Mouse (Mus musculus): ENCODE measurements around the gene Gng2. TPM values are rescaled to one million over a fixed set of nuclear protein-coding genes. Genes with fewer than 3 reads are reported as not detected.

The Gng2 gene
- polyA plus RNA-seq, 1 experiment from 2014 or later: 423 TPM

DNA sequence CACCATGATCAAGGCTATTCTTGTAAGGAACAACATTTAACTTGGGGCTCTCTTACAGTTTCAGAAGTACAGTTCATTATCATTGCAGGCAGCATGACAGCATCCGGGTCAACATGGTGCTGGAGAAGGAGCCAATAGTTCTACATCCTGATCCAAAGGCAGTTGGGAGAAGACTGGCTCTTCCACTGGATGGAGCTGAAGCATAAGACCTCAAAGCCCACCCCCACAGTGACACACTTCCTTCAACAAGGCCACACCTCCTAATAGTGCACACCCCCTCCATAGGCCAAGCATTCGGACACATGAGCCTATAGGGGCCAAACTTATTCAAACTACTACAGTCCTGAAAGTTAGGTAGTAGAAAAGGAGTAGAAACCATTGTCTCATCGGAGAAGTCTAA lies 42.3 kb downstream of the Gng2 start:
- no peak overlapping the region for H3K4me2 ChIP-seq (ENCODE audit: low read length)
- H3K9ac ChIP-seq (replicated peaks; ENCODE audit: low read length): no peak overlapping the region
- H3K4me3 ChIP-seq (replicated peaks; ENCODE audit: low read depth, low read length): no peak overlapping the region
- H3K4me1 ChIP-seq (ENCODE audit: control insufficient read depth, insufficient read depth, low read length): peaks cover 4% of the 10 kb centered on the region; the same call in 1 of the 2 replicates
- no peak for ATAC-seq (ENCODE audit: low FRiP score, low TSS enrichment)
- 93% methylated on average over 3 of the region's 3 CpGs for WGBS
- H3K27me3 ChIP-seq (ENCODE audit: control insufficient read depth, insufficient read depth, low read length): no peaks in the 10 kb centered on the region
- no peak overlapping the region for H3K27ac ChIP-seq (replicated peaks; ENCODE audit: low read depth, low read length)
- DNase-seq: no peak
- H3K36me3 ChIP-seq (ENCODE audit: control insufficient read depth, insufficient read depth, low read length): peaks cover 4% of the 10 kb centered on the region; the same call in 1 of the 2 replicates
- H3K9me3 ChIP-seq (ENCODE audit: control insufficient read depth, low read length): no peaks in the 10 kb centered on the region

DNA sequence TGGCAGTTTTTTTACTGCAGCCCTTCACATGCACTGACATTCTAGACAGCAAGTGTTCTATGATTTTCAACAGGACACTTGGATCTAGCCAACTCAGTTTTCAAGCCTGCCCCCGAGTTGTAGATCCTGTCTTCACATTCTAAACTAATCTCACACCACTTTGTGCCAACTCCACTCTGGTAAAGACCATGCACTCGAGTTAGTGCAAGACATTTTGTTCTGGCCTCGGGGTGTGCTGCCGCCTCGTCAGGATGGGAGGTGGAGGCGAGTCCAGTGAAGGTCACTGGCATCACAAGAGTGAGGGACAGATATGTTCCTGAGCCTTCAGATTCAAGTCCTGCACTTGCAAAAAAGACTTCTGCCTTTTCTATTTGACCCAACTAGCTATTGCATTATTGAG lies 44.1 kb downstream of the Gng2 start:
- H3K4me2 ChIP-seq (ENCODE audit: low read length): no peak overlapping the region
- no peaks in the 10 kb centered on the region for H3K9me3 ChIP-seq (ENCODE audit: control insufficient read depth, low read length)
- no peak overlapping the region for H3K27ac ChIP-seq (replicated peaks; ENCODE audit: low read depth, low read length)
- no peak overlapping the region for H3K9ac ChIP-seq (replicated peaks; ENCODE audit: low read length)
- H3K4me1 ChIP-seq (ENCODE audit: control insufficient read depth, insufficient read depth, low read length): peaks cover 4% of the 10 kb centered on the region; the same call in 1 of the 2 replicates
- H3K27me3 ChIP-seq (ENCODE audit: control insufficient read depth, insufficient read depth, low read length): no peaks in the 10 kb centered on the region
- DNase-seq (no peak), ATAC-seq (ENCODE audit: low FRiP score, low TSS enrichment) (no peak)
- H3K36me3 ChIP-seq (ENCODE audit: control insufficient read depth, insufficient read depth, low read length): peaks cover 11% of the 10 kb centered on the region
- H3K4me3 ChIP-seq (replicated peaks; ENCODE audit: low read depth, low read length): no peak overlapping the region
- 70% methylated on average over 6 of the region's 6 CpGs for WGBS

DNA sequence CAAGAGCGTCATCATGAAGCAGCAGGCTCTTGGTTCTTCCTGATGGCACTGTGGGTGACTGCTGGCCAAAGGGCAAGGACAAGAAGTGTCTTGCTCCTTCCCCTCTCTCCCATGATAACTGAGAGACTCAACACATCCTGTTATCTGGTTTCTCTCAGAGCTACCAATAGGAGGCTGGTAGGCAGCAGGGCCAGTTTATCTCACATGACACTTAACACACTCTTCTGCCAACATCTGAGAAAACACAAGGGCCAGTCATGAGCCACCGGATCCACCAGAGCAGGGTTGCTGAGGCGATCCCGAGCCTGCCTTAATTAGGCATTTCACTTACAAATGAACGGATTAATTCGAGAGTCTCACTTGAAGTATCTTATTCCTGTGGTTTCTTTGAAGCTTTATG lies 49.5 kb downstream of the Gng2 start:
- Histone ChIP-seq H3K4me1 (ENCODE audit: control insufficient read depth, insufficient read depth, low read length) (peaks cover 7% of the 10 kb centered on the region; the same call in 1 of the 2 replicates), H3K27ac (replicated peaks; ENCODE audit: low read depth, low read length) (peak overlapping the region; percentile 21; the same call in 1 of the 2 replicates), H3K9me3 (ENCODE audit: control insufficient read depth, low read length) (no peaks in the 10 kb centered on the region), H3K4me2 (ENCODE audit: low read length) (no peak overlapping the region), H3K36me3 (ENCODE audit: control insufficient read depth, insufficient read depth, low read length) (peaks cover 20% of the 10 kb centered on the region), H3K27me3 (ENCODE audit: control insufficient read depth, insufficient read depth, low read length) (no peaks in the 10 kb centered on the region), H3K9ac (replicated peaks; ENCODE audit: low read length) (no peak overlapping the region), H3K4me3 (replicated peaks; ENCODE audit: low read depth, low read length) (no peak overlapping the region)
- DNase-seq (no peak), ATAC-seq (ENCODE audit: low FRiP score, low TSS enrichment) (no peak; the same call in 1 of the 2 replicates)
- 21% methylated on average over 6 of the region's 6 CpGs for WGBS

DNA sequence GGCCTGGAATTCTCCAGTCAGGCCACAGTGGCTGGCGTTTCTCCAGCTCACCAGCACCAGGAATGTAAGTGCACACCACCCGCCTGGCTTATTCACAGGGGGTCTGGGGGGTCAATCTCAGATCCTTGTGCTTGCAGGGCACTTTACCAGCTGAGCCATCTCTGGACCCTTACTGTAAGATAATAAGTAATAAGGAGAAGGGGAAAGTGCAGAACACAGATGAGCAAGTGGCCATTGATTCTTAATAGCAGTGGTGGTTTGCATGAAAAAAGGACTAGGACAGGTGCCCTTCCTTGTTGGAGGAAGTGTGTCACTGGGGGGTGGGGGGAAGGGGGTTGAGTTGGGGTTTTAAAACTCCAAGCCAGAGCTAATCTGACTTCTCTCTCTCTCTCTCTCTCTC lies 50.3 kb downstream of the Gng2 start:
- no peak overlapping the region for H3K9ac ChIP-seq (replicated peaks; ENCODE audit: low read length)
- no peaks in the 10 kb centered on the region for H3K27me3 ChIP-seq (ENCODE audit: control insufficient read depth, insufficient read depth, low read length)
- no peak overlapping the region for H3K4me2 ChIP-seq (ENCODE audit: low read length)
- no peak overlapping the region for H3K4me3 ChIP-seq (replicated peaks; ENCODE audit: low read depth, low read length)
- ATAC-seq (ENCODE audit: low FRiP score, low TSS enrichment) (no peak), DNase-seq (no peak)
- H3K4me1 ChIP-seq (ENCODE audit: control insufficient read depth, insufficient read depth, low read length): peaks cover 8% of the 10 kb centered on the region; the same call in 1 of the 2 replicates
- no peaks in the 10 kb centered on the region for H3K9me3 ChIP-seq (ENCODE audit: control insufficient read depth, low read length)
- H3K27ac ChIP-seq (replicated peaks; ENCODE audit: low read depth, low read length): no peak overlapping the region
- WGBS: 66% methylated on average over 2 of the region's 2 CpGs
- peaks cover 20% of the 10 kb centered on the region for H3K36me3 ChIP-seq (ENCODE audit: control insufficient read depth, insufficient read depth, low read length)

DNA sequence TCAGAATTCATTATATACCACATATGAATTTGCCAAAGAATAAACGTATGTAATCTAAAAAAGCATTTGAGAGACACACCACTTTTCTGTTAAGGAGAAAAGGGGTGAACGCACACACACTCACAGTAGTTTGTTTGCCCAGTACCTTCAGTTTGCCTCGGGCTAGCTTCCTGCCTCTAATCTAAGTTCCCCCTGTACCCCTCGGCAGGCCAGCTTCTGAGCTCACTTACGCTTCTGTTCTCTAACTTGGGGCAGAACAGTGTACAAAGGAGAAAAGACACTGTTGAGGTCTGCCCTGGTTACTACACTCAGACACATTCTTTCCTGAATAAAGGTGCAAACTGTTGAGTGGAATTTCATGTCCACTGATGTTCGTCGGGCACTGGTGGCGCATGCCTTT lies 51.1 kb downstream of the Gng2 start:
- Histone ChIP-seq H3K4me3 (replicated peaks; ENCODE audit: low read depth, low read length) (no peak overlapping the region), H3K4me2 (ENCODE audit: low read length) (no peak overlapping the region), H3K9ac (replicated peaks; ENCODE audit: low read length) (no peak overlapping the region), H3K27ac (replicated peaks; ENCODE audit: low read depth, low read length) (no peak overlapping the region), H3K36me3 (ENCODE audit: control insufficient read depth, insufficient read depth, low read length) (peaks cover 20% of the 10 kb centered on the region), H3K4me1 (ENCODE audit: control insufficient read depth, insufficient read depth, low read length) (peaks cover 10% of the 10 kb centered on the region; the same call in 1 of the 2 replicates), H3K27me3 (ENCODE audit: control insufficient read depth, insufficient read depth, low read length) (no peaks in the 10 kb centered on the region), H3K9me3 (ENCODE audit: control insufficient read depth, low read length) (no peaks in the 10 kb centered on the region)
- no peak for DNase-seq
- ATAC-seq (ENCODE audit: low FRiP score, low TSS enrichment): no peak
- 78% methylated on average over 8 of the region's 8 CpGs for WGBS

DNA sequence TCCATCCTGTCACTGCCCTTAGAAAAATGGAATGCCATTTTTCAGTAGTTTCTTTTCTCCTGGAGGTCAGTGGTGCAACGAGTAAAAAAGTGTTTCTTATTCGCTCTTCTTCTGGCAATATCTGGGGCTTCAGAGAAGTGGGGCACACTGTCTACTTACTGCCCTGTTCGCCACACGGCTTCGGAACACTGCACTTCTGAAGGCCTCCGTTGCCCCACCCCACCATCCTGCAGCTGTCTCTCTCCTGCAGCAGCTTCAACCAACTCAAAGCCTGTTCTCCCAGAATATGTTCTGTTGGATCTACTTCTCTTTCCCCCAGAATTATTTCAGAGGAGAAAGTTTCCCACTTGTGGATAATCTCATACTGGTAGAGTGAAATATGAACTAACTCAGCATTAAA lies 52.3 kb downstream of the Gng2 start:
- Histone ChIP-seq H3K27me3 (ENCODE audit: control insufficient read depth, insufficient read depth, low read length) (no peaks in the 10 kb centered on the region), H3K4me1 (ENCODE audit: control insufficient read depth, insufficient read depth, low read length) (peaks cover 17% of the 10 kb centered on the region), H3K36me3 (ENCODE audit: control insufficient read depth, insufficient read depth, low read length) (peaks cover 20% of the 10 kb centered on the region), H3K9ac (replicated peaks; ENCODE audit: low read length) (no peak overlapping the region), H3K27ac (replicated peaks; ENCODE audit: low read depth, low read length) (0 out of 2 replicates have a peak overlapping the region, but pooled peaks have one; percentile 32), H3K4me2 (ENCODE audit: low read length) (no peak overlapping the region), H3K9me3 (ENCODE audit: control insufficient read depth, low read length) (no peaks in the 10 kb centered on the region), H3K4me3 (replicated peaks; ENCODE audit: low read depth, low read length) (no peak overlapping the region)
- ATAC-seq (ENCODE audit: low FRiP score, low TSS enrichment) (no peak), DNase-seq (no peak)
- 17% methylated on average over 6 of the region's 6 CpGs for WGBS

DNA sequence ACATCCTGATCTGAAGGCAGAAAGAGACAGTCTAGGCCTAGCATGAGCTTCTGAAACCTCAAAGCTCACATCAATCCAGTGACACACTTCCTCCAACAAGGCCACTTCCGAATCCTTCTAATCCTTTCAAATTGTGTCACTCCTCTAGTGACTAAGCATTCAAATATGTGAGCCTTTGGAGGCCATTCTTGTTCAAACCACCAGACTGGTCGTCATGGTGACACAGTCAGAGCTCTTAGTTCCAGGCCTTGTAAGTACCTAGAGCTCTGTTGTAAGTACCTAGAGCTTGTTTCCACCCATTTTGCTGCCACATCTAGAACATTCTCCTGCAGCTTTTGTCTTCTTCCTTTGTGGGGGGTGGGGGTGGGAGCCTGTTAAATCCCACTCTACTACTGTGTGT lies 53.3 kb downstream of the Gng2 start:
- ATAC-seq (ENCODE audit: low FRiP score, low TSS enrichment): no peak
- peaks cover 14% of the 10 kb centered on the region for H3K36me3 ChIP-seq (ENCODE audit: control insufficient read depth, insufficient read depth, low read length)
- H3K9ac ChIP-seq (replicated peaks; ENCODE audit: low read length): no peak overlapping the region
- H3K4me3 ChIP-seq (replicated peaks; ENCODE audit: low read depth, low read length): no peak overlapping the region
- DNase-seq: no peak
- no peaks in the 10 kb centered on the region for H3K9me3 ChIP-seq (ENCODE audit: control insufficient read depth, low read length)
- WGBS: 88% methylated on average over 2 of the region's 2 CpGs
- no peak overlapping the region for H3K27ac ChIP-seq (replicated peaks; ENCODE audit: low read depth, low read length)
- peaks cover 17% of the 10 kb centered on the region for H3K4me1 ChIP-seq (ENCODE audit: control insufficient read depth, insufficient read depth, low read length)
- H3K4me2 ChIP-seq (ENCODE audit: low read length): no peak overlapping the region
- no peaks in the 10 kb centered on the region for H3K27me3 ChIP-seq (ENCODE audit: control insufficient read depth, insufficient read depth, low read length)

DNA sequence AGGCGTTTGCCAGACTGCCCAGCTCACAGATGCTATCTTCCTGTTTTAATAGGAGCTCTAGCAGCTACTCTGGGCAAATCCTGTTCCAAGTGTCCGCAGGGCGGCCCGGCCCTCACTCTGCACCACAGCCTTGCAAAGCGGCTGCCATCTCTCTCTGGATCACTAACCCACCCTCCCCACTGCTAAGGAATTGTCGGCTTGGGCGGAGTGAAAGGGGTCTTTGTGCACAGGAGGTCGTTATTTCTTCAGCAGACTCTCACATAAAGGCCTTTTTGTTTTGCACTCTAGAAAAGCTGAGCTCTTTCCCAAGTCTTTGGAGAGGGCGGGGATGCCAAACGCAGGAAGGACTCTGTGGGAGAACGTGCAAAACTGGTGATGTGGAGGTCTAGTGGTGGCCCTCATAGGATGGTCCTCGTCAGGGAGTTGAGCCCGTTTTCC lies 57.2 kb downstream of the Gng2 start:
- no peak overlapping the region for H3K9ac ChIP-seq (replicated peaks; ENCODE audit: low read length)
- no peaks in the 10 kb centered on the region for H3K27me3 ChIP-seq (ENCODE audit: control insufficient read depth, insufficient read depth, low read length)
- WGBS: 9% methylated on average over 13 of the region's 13 CpGs

DNA sequence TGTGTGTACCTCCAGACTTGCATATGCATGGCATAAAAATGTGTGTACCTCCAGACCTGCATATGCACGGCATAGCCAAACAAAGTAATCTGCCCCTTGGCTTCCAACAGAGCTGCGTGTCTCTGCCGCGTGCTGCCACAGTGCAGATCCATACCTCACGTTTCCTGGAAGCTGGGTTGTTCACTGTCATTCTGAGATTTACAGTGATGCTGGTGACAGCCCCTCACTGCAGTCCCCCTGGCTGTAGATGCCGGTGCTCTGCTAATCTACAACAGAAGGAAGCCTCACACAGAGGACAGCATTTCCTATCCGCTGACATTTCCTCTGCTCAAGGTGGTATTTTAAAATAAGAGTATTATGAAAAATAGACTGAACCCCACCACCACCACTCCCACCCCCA lies 57.6 kb downstream of the Gng2 start:
- no peaks in the 10 kb centered on the region for H3K27me3 ChIP-seq (ENCODE audit: control insufficient read depth, insufficient read depth, low read length)
- no peak overlapping the region for H3K4me2 ChIP-seq (ENCODE audit: low read length)
- H3K9ac ChIP-seq (replicated peaks; ENCODE audit: low read length): no peak overlapping the region
- H3K27ac ChIP-seq (replicated peaks; ENCODE audit: low read depth, low read length): peak overlapping the region; percentile 66
- ATAC-seq (ENCODE audit: low FRiP score, low TSS enrichment): 0 out of 2 replicates have a peak, but pooled peaks have one; percentile 59
- peaks cover 14% of the 10 kb centered on the region for H3K36me3 ChIP-seq (ENCODE audit: control insufficient read depth, insufficient read depth, low read length)
- H3K9me3 ChIP-seq (ENCODE audit: control insufficient read depth, low read length): no peaks in the 10 kb centered on the region
- H3K4me3 ChIP-seq (replicated peaks; ENCODE audit: low read depth, low read length): no peak overlapping the region
- no peak for DNase-seq
- peaks cover 9% of the 10 kb centered on the region for H3K4me1 ChIP-seq (ENCODE audit: control insufficient read depth, insufficient read depth, low read length)
- WGBS: 45% methylated on average over 7 of the region's 7 CpGs

More for the DNA sequence above, 57.2 kb downstream of the Gng2 start:
- H3K9me3 ChIP-seq (ENCODE audit: control insufficient read depth, low read length): no peaks in the 10 kb centered on the region
- H3K36me3 ChIP-seq (ENCODE audit: control insufficient read depth, insufficient read depth, low read length): peaks cover 9% of the 10 kb centered on the region
- peaks cover 14% of the 10 kb centered on the region for H3K4me1 ChIP-seq (ENCODE audit: control insufficient read depth, insufficient read depth, low read length)
- peak overlapping the region; percentile 66 for H3K27ac ChIP-seq (replicated peaks; ENCODE audit: low read depth, low read length)
- no peak overlapping the region for H3K4me3 ChIP-seq (replicated peaks; ENCODE audit: low read depth, low read length)
- DNase-seq: peak; percentile 71
- peak; percentile 65 for ATAC-seq (ENCODE audit: low FRiP score, low TSS enrichment)
- H3K4me2 ChIP-seq (ENCODE audit: low read length): no peak overlapping the region

Data from midbrain, embryonic 14.5 days (tissue).